Mouse (Mus musculus): ENCODE measurements around the gene Gif. TPM values are rescaled to one million over a fixed set of nuclear protein-coding genes. Genes with fewer than 3 reads are reported as not detected.

The Gif gene
- not detected for total RNA-seq (2021)

GRCm38 (mm10) chr19:11747298-11747697, at the start of gene Gif:
Gif (plus strand) TSS chr19:11747554.
- DNase-seq (ENCODE audit: extremely low spot score in 1 of 2, low spot score in 1 of 2) = no peak

GRCm38 (mm10) chr19:11698342-11698741, 49.0 kb upstream of the Gif start:
- no peak for DNase-seq (ENCODE audit: extremely low spot score in 1 of 2, low spot score in 1 of 2)

DNA sequence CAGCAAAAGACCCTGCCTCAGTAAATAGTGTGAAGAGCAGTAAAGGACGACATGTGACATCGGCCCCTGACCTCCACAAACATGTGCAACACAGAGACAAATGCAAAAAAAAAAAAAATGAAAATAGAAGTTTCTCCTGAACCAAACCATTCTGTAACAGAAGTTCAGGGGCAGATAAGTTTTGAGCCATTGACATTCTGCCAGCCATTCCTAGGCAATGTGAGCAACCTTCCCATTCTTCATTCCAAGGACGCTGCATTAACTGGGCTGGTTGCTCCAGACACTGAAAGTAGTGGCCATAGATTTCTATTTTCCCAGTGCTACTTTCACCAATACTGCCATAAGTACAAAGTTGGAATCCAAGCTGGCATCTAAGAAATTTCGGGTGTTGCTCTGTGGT, 34.9 kb upstream of the Gif start:
- no peak for DNase-seq (ENCODE audit: extremely low spot score in 1 of 2, low spot score in 1 of 2)

DNA sequence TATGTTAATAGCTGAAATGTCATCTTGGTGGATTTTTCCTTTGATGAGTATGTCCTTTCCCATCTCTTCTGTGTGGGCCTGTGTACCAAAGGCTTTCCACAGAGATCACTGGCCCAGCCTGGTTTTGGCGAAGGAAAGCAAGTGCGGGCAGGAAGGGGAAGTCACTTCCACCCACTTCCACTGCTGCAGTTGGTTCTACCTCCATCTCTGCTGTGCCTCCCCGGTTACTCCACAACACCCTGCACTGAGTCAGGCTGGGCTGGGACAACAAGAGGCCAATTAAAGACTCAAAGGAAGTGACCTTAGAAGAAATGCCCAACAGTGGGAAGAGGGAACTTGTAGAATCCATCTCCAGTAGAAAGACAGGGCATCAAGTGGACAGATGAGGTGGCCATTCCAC, 27.3 kb upstream of the Gif start:
- DNase-seq (ENCODE audit: extremely low spot score in 1 of 2, low spot score in 1 of 2) = no peak

- no peak for DNase-seq (ENCODE audit: extremely low spot score in 1 of 2, low spot score in 1 of 2)
These were observed 23.5 kb upstream of the Gif start for GRCm38 (mm10) chr19:11723870-11724269.

DNA sequence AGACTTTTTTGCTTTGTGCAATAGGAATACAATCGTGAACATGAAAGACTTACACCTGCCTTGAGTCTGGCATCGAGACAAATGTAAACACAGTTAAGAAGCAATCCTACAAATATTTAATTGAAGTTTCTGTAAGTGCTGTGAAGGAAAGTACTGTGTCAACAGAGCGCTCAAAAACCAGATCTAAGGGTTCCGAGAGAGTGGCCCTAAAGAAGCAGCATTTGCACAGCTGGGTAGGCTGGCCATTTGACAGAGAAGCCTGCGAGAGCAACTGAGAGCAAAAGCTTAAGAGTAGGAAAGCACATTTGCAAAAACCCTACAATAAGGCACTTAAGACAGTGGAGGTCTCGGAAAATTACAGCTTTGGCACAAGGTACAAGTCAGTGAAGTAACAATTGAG, 23.1 kb upstream of the Gif start:
- no peak for DNase-seq (ENCODE audit: extremely low spot score in 1 of 2, low spot score in 1 of 2)

DNA sequence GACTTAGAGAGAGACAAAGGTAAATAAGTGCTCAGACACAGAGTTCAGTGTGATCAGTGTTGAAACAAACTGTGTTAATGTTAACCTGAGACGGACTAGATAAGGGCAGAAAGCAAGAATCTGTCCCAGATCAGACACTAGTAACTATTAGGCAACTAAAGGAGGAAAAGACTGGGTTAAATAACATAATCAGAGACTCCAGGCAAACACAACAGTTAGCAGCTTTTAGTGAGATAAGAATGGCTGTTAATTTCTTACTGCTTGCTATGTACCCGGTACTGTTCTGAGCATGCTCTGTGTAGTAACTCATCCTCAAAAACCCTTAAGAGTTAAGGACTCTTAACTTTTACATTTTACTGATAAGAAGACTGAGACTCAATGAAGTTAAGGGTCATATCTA, 21.4 kb upstream of the Gif start:
- DNase-seq (ENCODE audit: extremely low spot score in 1 of 2, low spot score in 1 of 2) = no peak

GRCm38 (mm10) chr19:11727304-11727703, 20.1 kb upstream of the Gif start:
- no peak for DNase-seq (ENCODE audit: extremely low spot score in 1 of 2, low spot score in 1 of 2)

DNA sequence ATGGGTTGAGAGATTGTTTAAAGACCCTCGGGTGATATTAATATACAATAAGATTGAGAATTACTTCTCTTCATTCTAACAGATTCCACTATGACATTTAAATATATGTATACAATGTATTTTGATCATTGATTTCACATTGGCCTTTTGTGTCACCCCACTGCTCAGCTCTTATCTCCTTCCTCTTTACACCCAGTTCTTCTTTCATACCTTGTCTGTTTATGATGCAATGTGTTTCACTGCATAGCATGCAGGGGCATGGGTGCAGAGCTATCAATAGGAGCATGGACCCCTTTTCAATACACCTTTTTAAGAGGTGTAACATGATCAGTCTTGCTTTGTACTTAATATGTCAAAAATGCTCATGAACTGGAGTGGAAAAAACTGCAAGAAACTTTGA, 17.1 kb upstream of the Gif start:
- no peak for DNase-seq (ENCODE audit: extremely low spot score in 1 of 2, low spot score in 1 of 2)

- no peak for DNase-seq (ENCODE audit: extremely low spot score in 1 of 2, low spot score in 1 of 2)
These were observed 10.9 kb upstream of the Gif start for GRCm38 (mm10) chr19:11736455-11736854.

GRCm38 (mm10) chr19:11745680-11746079, 1.7 kb upstream of the Gif start:
- DNase-seq (ENCODE audit: extremely low spot score in 1 of 2, low spot score in 1 of 2) = no peak

GRCm38 (mm10) chr19:11765059-11765458, 17.7 kb downstream of the Gif start:
- DNase-seq (ENCODE audit: extremely low spot score in 1 of 2, low spot score in 1 of 2) = no peak

GRCm38 (mm10) chr19:11766413-11766812, 19.1 kb downstream of the Gif start:
- no peak for DNase-seq (ENCODE audit: extremely low spot score in 1 of 2, low spot score in 1 of 2)

DNA sequence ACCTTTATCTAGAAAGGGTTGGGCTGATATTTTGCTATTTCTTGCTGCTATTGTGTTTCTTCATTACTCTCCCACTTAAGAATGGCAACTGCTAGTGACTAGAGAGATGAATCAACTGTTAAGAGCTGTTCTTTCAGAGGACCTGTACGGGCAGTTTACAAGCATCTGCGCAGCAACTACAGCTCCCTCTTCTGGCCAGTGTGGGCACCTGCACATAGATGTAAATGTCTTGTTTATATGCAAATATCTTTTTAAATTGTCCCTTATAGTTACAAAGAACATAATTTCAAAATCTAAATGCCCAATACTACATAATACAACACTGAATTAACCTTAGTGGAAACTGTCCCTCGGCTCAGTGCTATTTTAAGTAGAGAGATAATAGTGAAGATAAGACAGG, 20.8 kb downstream of the Gif start:
- no peak for DNase-seq (ENCODE audit: extremely low spot score in 1 of 2, low spot score in 1 of 2)

- DNase-seq (ENCODE audit: extremely low spot score in 1 of 2, low spot score in 1 of 2) = no peak
These were observed 22.0 kb downstream of the Gif start for GRCm38 (mm10) chr19:11769257-11769920.

DNA sequence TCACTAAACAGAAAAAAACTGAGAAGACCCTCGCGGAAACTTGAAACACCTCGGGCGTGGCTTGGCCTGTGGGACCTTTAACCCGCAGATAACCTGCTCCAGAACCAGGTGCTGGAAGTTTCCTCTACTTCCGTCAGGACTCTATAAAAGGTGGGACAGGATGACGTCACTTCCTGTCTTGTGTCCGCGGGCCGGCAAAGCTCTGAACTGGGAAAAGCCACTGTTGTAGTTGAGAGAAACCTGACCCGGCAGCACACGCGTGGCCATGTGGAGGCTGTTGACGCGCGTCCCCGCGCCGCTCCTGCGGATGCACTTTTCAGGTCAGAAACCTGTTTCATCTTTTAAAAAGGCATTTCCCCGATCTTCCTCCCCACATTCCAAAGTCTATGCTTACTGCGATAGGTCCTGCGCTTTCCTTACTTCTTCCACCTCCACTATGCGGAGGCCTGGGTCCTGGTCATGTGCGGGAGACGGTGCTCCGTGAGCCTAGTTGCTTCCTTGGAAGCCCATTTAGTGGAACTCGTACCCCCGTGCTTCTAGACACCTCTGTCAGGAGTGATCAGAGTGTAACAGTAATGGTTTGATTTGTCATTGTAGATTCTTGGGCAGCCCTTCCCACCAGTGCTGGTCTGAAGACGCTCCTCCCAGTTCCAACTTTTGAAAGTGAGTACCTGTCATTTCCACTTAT, 23.0 kb downstream of the Gif start, which contains the start of gene Mrpl16:
TSS of gene Mrpl16 (plus strand) at position 187 of the 688 bp plus-strand sequence.
- DNase-seq (ENCODE audit: extremely low spot score in 1 of 2, low spot score in 1 of 2) = peak; percentile 79 to 86

DNA sequence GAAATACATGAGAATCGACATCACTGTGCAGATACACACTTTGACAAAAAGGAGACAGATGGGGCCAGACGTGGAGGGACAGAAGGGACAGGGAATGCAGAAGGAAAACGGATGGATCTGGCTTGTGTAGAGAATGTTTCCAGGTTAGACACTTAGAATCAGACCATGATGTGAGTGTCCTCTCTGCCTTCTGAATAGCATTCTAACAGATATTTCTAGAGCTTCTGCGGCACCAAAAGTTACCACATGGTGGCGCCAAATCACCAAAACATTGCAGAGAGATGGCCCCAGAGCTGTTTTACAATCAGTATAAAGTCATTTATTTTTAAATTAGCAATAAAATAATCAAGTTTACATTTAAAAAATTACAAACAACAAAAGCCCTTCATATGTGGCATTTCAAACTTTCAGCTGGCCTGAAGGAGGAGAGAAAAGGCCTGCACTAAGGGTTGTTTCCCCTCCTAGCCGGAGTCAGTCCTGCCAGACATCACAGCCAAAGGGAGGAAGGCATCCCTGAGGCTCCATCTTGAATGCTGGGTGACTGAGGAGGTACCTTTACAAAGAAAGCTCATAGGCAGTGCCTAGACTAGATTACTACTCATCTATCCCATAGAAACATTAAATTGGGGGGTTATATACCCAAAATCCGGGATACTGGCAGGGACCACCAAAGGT, 30.0 kb downstream of the Gif start:
- peak; percentile 61 to 84 for DNase-seq (ENCODE audit: extremely low spot score in 1 of 2, low spot score in 1 of 2)

- no peak for DNase-seq (ENCODE audit: extremely low spot score in 1 of 2, low spot score in 1 of 2)
These were observed 38.2 kb downstream of the Gif start for GRCm38 (mm10) chr19:11785409-11786154.

DNA sequence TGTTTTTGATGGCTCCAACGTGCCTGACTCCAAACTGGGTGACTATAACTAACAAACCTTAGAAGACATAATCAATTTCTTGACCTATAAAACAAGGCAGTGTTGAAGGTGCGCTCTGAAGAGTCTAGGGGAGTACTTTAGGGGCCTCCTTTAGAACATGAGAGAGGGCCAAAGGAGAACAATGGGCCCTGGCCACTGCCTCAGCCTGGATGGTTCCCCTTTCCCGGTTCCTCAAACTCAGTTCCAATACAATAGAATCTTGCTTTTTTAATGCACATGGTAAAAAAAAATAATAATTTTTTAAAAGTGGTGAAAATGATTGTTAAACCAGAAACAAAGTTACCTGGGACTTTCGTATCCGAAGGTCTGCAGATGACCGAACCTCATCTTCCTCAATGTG, 40.5 kb downstream of the Gif start:
- no peak for DNase-seq (ENCODE audit: extremely low spot score in 1 of 2, low spot score in 1 of 2)

DNA sequence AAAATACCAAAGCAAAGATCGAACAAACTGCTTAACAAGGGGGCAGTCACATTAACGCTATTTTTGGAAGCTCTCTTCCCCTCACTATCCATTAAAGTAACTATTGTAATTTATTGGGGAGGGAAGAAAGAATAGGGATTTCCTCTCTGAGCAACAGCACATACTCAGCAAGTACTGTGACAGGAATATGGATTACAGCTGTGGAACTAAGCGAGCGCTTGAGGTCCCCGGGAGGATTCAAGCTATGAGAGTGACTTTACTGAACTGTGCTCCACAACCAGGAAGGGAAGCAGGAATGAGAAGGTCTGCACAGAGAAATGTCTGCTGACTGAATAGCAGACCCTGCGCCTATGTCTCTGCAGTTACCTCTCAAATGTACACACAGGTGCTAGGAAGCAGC, 41.5 kb downstream of the Gif start:
- no peak for DNase-seq (ENCODE audit: extremely low spot score in 1 of 2, low spot score in 1 of 2)

GRCm38 (mm10) chr19:11791825-11792224, 44.5 kb downstream of the Gif start:
- DNase-seq (ENCODE audit: extremely low spot score in 1 of 2, low spot score in 1 of 2) = no peak
